Mouse (Mus musculus): ENCODE data around the gene Neb.
"Not testable (repeated sequence)": the region's sequence is repeated elsewhere in the genome, so short reads cannot be mapped to it uniquely, and the experiment has no call there.

Gene Neb

GRCm38 (mm10) chr2:52177726-52178125, 200.5 kb downstream of the Neb start:
- no peak for DNase-seq (ENCODE audit: low spot score)

GRCm38 (mm10) chr2:52177184-52177583, 201.1 kb downstream of the Neb start:
- no peak for DNase-seq (ENCODE audit: low spot score)

- no peak for DNase-seq (ENCODE audit: low spot score)
Observed at GRCm38 (mm10) chr2:52176537-52176936, 201.7 kb downstream of the Neb start.

GRCm38 (mm10) chr2:52174951-52175350, 203.3 kb downstream of the Neb start:
- no peak for DNase-seq (ENCODE audit: low spot score)

DNA sequence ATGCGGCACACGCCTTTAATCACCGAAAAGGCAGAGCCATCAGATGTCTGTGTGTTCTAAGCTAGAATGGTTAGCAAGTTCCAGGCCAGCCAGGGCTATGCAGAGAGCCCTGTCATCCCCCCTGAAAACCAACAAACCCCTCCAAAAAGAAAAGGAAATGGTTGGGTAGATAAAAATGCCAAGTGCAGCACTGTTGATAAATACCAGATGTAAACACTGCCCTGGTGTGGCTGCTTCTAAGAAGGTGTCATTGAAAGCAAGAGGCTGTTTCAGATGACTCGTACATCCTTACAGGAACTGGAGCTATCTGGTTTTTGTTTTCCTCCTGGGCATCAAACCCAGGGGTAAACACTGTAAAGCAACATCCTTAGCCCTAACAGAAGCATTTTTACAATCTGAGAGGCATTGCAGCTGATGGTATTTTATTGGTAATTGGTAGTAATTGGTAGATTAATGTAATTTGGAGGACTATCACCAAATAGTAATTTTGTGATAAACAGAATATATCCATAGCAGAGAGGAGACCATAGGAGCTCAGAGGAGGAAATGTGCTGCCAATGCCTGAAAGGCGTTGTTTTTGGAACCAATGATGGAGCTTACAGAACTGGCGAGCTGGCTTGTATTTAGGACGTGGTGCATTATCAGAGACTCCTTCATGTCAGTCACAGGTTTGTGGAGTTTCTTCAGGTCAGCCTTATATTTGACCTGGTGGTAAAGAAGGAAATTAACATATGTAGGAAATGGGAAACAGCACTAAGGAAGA, 208.8 kb downstream of the Neb start:
- peak; percentile 54 for DNase-seq (ENCODE audit: low spot score)

DNA sequence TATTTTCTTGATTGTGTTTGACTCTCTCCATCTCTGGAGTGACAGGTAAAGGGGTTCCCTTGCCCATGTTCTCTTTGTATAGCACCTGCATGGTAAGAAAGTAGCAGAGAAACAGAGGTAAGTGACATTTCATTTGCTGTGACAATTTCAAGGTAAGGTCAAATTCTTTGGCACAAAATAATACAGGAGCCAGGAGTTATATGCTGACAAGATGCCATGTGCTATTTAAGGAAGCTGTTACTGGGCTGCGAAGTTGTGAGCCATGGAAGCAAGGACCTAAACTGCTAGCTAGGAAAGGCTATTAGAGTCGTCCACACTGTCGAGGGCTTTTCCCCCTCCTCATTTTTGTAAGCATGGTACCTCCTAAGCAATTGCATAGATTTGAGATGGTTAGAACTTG, 225.2 kb downstream of the Neb start:
- no peak for DNase-seq (ENCODE audit: low spot score)

DNA sequence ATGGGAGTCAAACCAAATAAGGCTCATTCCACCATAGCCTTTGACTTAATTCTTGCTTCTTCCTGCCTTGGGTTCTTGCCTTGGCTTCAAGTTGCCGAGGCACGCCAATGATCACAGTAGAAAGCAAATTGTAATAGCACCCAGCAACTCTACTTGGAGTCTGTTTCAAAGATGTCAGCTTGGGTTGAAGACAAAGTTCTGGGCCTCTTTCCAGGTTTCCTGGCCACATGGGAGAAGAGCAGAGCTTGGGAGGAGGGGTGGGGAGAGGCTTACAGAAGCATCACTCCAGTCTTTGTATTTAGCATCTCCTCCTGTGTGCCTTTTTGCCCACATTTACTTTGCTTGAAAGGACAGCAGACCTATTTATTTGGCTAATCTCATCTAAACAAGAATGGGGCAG, 244.9 kb downstream of the Neb start:
- peak; percentile 16 for DNase-seq (ENCODE audit: low spot score)

DNA sequence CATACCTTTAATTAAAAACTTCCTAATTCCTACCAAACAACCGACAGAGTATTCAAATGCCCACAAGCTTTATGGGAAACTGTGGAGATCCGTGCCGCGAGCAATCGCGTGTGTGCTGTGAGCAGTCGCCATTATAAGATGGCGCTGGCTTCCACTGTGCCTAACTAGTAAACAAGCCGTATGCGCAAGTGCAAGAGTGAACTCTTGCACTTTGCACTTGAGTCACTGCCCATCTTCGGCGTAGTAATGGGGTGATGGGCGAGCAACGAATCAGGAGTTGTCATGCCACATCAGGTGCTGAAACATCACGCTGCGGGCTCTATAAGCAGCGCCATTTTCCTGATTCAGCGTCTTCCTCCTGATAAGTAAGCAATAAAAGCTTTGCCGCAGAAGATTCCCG, 246.9 kb downstream of the Neb start:
- DNase-seq (ENCODE audit: low spot score) = not testable (repeated sequence)

- no peak for DNase-seq (ENCODE audit: low spot score)
Observed at GRCm38 (mm10) chr2:52114086-52114485, 264.2 kb downstream of the Neb start.
